Mouse (Mus musculus): ENCODE data around the gene Abca9. TPM values are rescaled to one million over a fixed set of nuclear protein-coding genes. Genes with fewer than 3 reads are reported as not detected.

Abca9 gene
- 0.80 and 0.88 TPM in 2 replicates for polyA plus RNA-seq (2015; fragmentation: Nextera tagmentation; extraction: Ambion mirVana)

- no peaks in the 10 kb centered on the region; the same call in 1 of the 2 replicates for H3K4me1 ChIP-seq (ENCODE audit: insufficient read depth)
- H3K27ac ChIP-seq (ENCODE audit: low read depth): no peak within 1 kb of the TSS
- no peak for ATAC-seq
- no peak for TF ChIP-seq CTCF (IDR thresholded peaks at IDR 0.05; ENCODE audit: low read depth)
- no peak for TF ChIP-seq EP300 (IDR thresholded peaks at IDR 0.05; ENCODE audit: low read depth)
- peak within 1 kb of the TSS; percentile 2; the same call in 1 of the 2 replicates for H3K4me3 ChIP-seq (ENCODE audit: low read depth, low read length)
- no peaks in the 10 kb centered on the region for H3K36me3 ChIP-seq (replicated peaks; ENCODE audit: insufficient read depth, low read length)
- H3K27me3 ChIP-seq (ENCODE audit: insufficient read depth, low read length): no peaks in the 10 kb centered on the region
- peak; percentile 43 for DNase-seq
- no peaks in the 10 kb centered on the region for H3K9me3 ChIP-seq (ENCODE audit: low read length)
- H3K9ac ChIP-seq (replicated peaks): no peak within 1 kb of the TSS
- H3K4me2 ChIP-seq (ENCODE audit: low read depth, low read length): peak within 1 kb of the TSS; percentile 0; the same call in 1 of the 2 replicates
- 47% methylated on average over 12 of the region's 12 CpGs for WGBS (ENCODE audit: insufficient replicate concordance)
These were observed at the start of gene Abca9 for GRCm38 (mm10) chr11:110167459-110168251. TSS of gene Abca9 (minus strand) at chr11:110168196.

GRCm38 (mm10) chr11:110217118-110217517, 49.1 kb upstream of the Abca9 start:
- Histone ChIP-seq H3K9ac (replicated peaks) (no peak overlapping the region), H3K4me1 (ENCODE audit: insufficient read depth) (no peaks in the 10 kb centered on the region), H3K4me3 (ENCODE audit: low read depth, low read length) (no peak overlapping the region), H3K27me3 (ENCODE audit: insufficient read depth, low read length) (no peaks in the 10 kb centered on the region), H3K4me2 (ENCODE audit: low read depth, low read length) (no peak overlapping the region), H3K9me3 (ENCODE audit: low read length) (no peaks in the 10 kb centered on the region), H3K36me3 (replicated peaks; ENCODE audit: insufficient read depth, low read length) (0 out of 2 replicates have a peak, but pooled peaks cover 2% of the 10 kb centered on the region), H3K27ac (ENCODE audit: low read depth) (no peak overlapping the region)
- TF ChIP-seq CTCF (IDR thresholded peaks at IDR 0.05; ENCODE audit: low read depth) (no peak), EP300 (IDR thresholded peaks at IDR 0.05; ENCODE audit: low read depth) (no peak)
- ATAC-seq: no peak
- DNase-seq: no peak

GRCm38 (mm10) chr11:110203930-110204329, 35.9 kb upstream of the Abca9 start:
- peaks cover 3% of the 10 kb centered on the region; the same call in 1 of the 2 replicates for H3K36me3 ChIP-seq (replicated peaks; ENCODE audit: insufficient read depth, low read length)
- no peak overlapping the region for H3K4me2 ChIP-seq (ENCODE audit: low read depth, low read length)
- no peak for TF ChIP-seq EP300 (IDR thresholded peaks at IDR 0.05; ENCODE audit: low read depth)
- TF ChIP-seq CTCF (IDR thresholded peaks at IDR 0.05; ENCODE audit: low read depth): no peak
- no peak overlapping the region for H3K9ac ChIP-seq (replicated peaks)
- no peaks in the 10 kb centered on the region for H3K9me3 ChIP-seq (ENCODE audit: low read length)
- H3K4me1 ChIP-seq (ENCODE audit: insufficient read depth): no peaks in the 10 kb centered on the region
- ATAC-seq: no peak
- H3K27me3 ChIP-seq (ENCODE audit: insufficient read depth, low read length): no peaks in the 10 kb centered on the region
- 77% methylated on average over 5 of the region's 5 CpGs for WGBS (ENCODE audit: insufficient replicate concordance)
- no peak overlapping the region for H3K27ac ChIP-seq (ENCODE audit: low read depth)
- no peak for DNase-seq
- H3K4me3 ChIP-seq (ENCODE audit: low read depth, low read length): no peak overlapping the region

GRCm38 (mm10) chr11:110198882-110199281, 30.9 kb upstream of the Abca9 start:
- no peak for DNase-seq
- H3K9me3 ChIP-seq (ENCODE audit: low read length): no peaks in the 10 kb centered on the region
- H3K4me2 ChIP-seq (ENCODE audit: low read depth, low read length): no peak overlapping the region
- H3K9ac ChIP-seq (replicated peaks): no peak overlapping the region
- H3K27me3 ChIP-seq (ENCODE audit: insufficient read depth, low read length): no peaks in the 10 kb centered on the region
- H3K4me1 ChIP-seq (ENCODE audit: insufficient read depth): no peaks in the 10 kb centered on the region
- TF ChIP-seq CTCF (IDR thresholded peaks at IDR 0.05; ENCODE audit: low read depth): no peak
- no peak for TF ChIP-seq EP300 (IDR thresholded peaks at IDR 0.05; ENCODE audit: low read depth)
- WGBS (ENCODE audit: insufficient replicate concordance): 66% methylated on average over 3 of the region's 3 CpGs
- H3K4me3 ChIP-seq (ENCODE audit: low read depth, low read length): no peak overlapping the region
- H3K36me3 ChIP-seq (replicated peaks; ENCODE audit: insufficient read depth, low read length): peaks cover 7% of the 10 kb centered on the region; the same call in 1 of the 2 replicates
- H3K27ac ChIP-seq (ENCODE audit: low read depth): no peak overlapping the region
- ATAC-seq: peak; percentile 62; the same call in 1 of the 2 replicates

- 75% methylated on average over 8 of the region's 8 CpGs for WGBS (ENCODE audit: insufficient replicate concordance)
These were observed 28.7 kb upstream of the Abca9 start for GRCm38 (mm10) chr11:110196561-110197306.

GRCm38 (mm10) chr11:110195310-110195709, 27.3 kb upstream of the Abca9 start:
- no peaks in the 10 kb centered on the region for H3K27me3 ChIP-seq (ENCODE audit: insufficient read depth, low read length)
- DNase-seq (no peak), ATAC-seq (no peak)
- TF ChIP-seq EP300 (IDR thresholded peaks at IDR 0.05; ENCODE audit: low read depth): no peak
- TF ChIP-seq CTCF (IDR thresholded peaks at IDR 0.05; ENCODE audit: low read depth): no peak
- no peak overlapping the region for H3K9ac ChIP-seq (replicated peaks)
- no peaks in the 10 kb centered on the region for H3K9me3 ChIP-seq (ENCODE audit: low read length)
- H3K27ac ChIP-seq (ENCODE audit: low read depth): no peak overlapping the region; the same call in 1 of the 2 replicates
- WGBS (ENCODE audit: insufficient replicate concordance): 71% methylated on average over 4 of the region's 4 CpGs
- no peak overlapping the region for H3K4me3 ChIP-seq (ENCODE audit: low read depth, low read length)
- H3K4me1 ChIP-seq (ENCODE audit: insufficient read depth): no peaks in the 10 kb centered on the region
- H3K4me2 ChIP-seq (ENCODE audit: low read depth, low read length): no peak overlapping the region
- peaks cover 10% of the 10 kb centered on the region; the same call in 1 of the 2 replicates for H3K36me3 ChIP-seq (replicated peaks; ENCODE audit: insufficient read depth, low read length)

More at GRCm38 (mm10) chr11:110196561-110197306, 28.7 kb upstream of the Abca9 start:
- no peaks in the 10 kb centered on the region for H3K4me1 ChIP-seq (ENCODE audit: insufficient read depth)
- H3K4me3 ChIP-seq (ENCODE audit: low read depth, low read length): no peak overlapping the region
- H3K36me3 ChIP-seq (replicated peaks; ENCODE audit: insufficient read depth, low read length): peaks cover 5% of the 10 kb centered on the region; the same call in 1 of the 2 replicates
- TF ChIP-seq EP300 (IDR thresholded peaks at IDR 0.05; ENCODE audit: low read depth): no peak
- TF ChIP-seq CTCF (IDR thresholded peaks at IDR 0.05; ENCODE audit: low read depth): no peak
- ATAC-seq (no peak), DNase-seq (no peak)
- H3K27ac ChIP-seq (ENCODE audit: low read depth): no peak overlapping the region
- H3K9ac ChIP-seq (replicated peaks): no peak overlapping the region
- H3K27me3 ChIP-seq (ENCODE audit: insufficient read depth, low read length): no peaks in the 10 kb centered on the region
- no peak overlapping the region for H3K4me2 ChIP-seq (ENCODE audit: low read depth, low read length)
- no peaks in the 10 kb centered on the region for H3K9me3 ChIP-seq (ENCODE audit: low read length)
